Mouse (Mus musculus) hindbrain, embryonic 14.5 days (tissue): ENCODE data around the gene Rassf8. TPM values are rescaled to one million over a fixed set of nuclear protein-coding genes. Genes with fewer than 3 reads are reported as not detected.
A peak's percentile ranks its signal among the peaks of the same experiment; 100 is the strongest.

Experiments
- ATAC-seq: fragments of 200-750 bp; cut with Nextera tagmentation; 2 replicates; pipeline ENCODE4 v1.8.0; 2017; ENCODE audit warnings: moderate number of reproducible peaks, mild to moderate bottlenecking, moderate TSS enrichment, moderate library complexity; ENCODE audit not compliant: low FRiP score
- DNase-seq: peaks from one replicate; pipeline ENCODE4 v3.0.0-alpha.2; 2015; ENCODE audit warnings: low spot score
- H3K27ac ChIP-seq: fragments of 300-500 bp; sonication (generic); 2 replicates; pipeline ENCODE4 v1.5.1; 2014; ENCODE audit warnings: mild to moderate bottlenecking, moderate library complexity
- H3K27me3 ChIP-seq: fragments of 300-500 bp; sonication (generic); 2 replicates; pipeline ENCODE4 v1.6.1; 2014; ENCODE audit warnings: mild to moderate bottlenecking, low read length, mixed read lengths; ENCODE audit not compliant: control insufficient read depth, insufficient read depth
- H3K36me3 ChIP-seq: fragments of 300-500 bp; sonication (generic); replicated peaks from 2 replicates; pipeline ENCODE4 v1.6.1; 2014; ENCODE audit not compliant: control insufficient read depth, insufficient read depth
- H3K4me1 ChIP-seq: fragments of 300-500 bp; sonication (generic); replicated peaks from 2 replicates; pipeline ENCODE4 v1.6.1; 2014; ENCODE audit warnings: antibody characterized with exemption, low read length, mixed read lengths; ENCODE audit not compliant: control insufficient read depth, insufficient read depth
- H3K4me2 ChIP-seq: fragments of 300-500 bp; sonication (generic); replicated peaks from 2 replicates; pipeline ENCODE4 v1.6.1; 2014; ENCODE audit warnings: mild to moderate bottlenecking, moderate library complexity
- H3K4me3 ChIP-seq: fragments of 300-500 bp; sonication (generic); replicated peaks from 2 replicates; pipeline ENCODE4 v1.5.1; 2014; ENCODE audit warnings: mild to moderate bottlenecking, low read length
- H3K9ac ChIP-seq: fragments of 300-500 bp; sonication (generic); 2 replicates; pipeline ENCODE4 v1.6.1; 2014
- H3K9me3 ChIP-seq: fragments of 300-500 bp; sonication (generic); 2 replicates; pipeline ENCODE4 v1.6.1; 2016; ENCODE audit warnings: low read length; ENCODE audit not compliant: control insufficient read depth
- WGBS: fragments of 180-500 bp; shearing (Covaris S2); extraction: QIAGEN DNeasy Blood & Tissue Kit; methylation state at CpG from one replicate; pipeline ENCODE4 v1.1.7; 2014; 5-methylcytosine and 5-hydroxymethylcytosine counted together
- polyA plus RNA-seq: library from polyadenylated mRNA; unstranded; fragments of >200 nt; fragmentation: Nextera tagmentation; extraction: Ambion mirVana; gene quantifications from 2 replicates; pipeline ENCODE4 v1.2.1, GENCODE M21; 2014

The Rassf8 gene
- polyA plus RNA-seq, 1 experiment from 2014 or later = 5.0 TPM

DNA sequence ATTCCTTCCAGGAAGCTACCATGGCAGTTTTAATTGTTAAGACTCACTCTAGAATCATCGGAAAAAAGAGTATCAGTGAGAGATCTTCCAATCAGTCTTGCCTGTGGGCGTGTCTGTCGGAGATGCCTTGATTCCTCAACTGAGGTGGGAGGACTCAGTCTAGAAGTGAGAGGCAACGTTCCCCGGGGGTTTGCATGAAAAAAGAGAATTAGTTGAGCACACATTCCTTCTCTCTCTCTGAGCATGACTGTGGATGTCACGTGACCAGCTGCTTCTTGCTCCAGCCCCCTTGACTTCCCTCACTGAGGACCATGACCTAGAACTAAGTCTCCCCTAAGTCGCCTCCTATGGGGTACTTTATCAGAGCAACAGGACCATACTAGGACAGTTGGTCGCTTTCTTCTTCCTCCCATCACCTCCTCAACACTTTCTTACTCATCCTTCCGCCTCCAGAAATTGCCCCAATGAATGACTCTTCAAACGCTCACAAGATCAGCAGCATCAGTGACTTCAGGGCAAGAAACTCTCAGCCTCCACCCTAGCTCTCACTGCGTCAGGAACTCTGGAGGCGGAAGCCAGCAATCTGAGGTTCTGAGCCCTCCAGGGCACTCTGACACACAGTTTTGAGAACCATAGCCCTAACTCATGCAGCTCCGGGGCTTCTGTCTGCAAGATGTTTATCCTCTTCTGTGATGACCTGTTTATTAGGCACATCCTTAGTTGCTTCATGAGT, 23.3 kb upstream of the Rassf8 start:
- Histone ChIP-seq H3K9me3 (no peaks in the 10 kb centered on the region), H3K36me3 (no peaks in the 10 kb centered on the region), H3K4me2 (no peak overlapping the region), H3K27ac (no peak overlapping the region), H3K27me3 (no peaks in the 10 kb centered on the region), H3K4me3 (no peak overlapping the region), H3K9ac (no peak overlapping the region), H3K4me1 (no peaks in the 10 kb centered on the region)
- no peak for ATAC-seq
- DNase-seq = no peak
- WGBS = 83% methylated on average over 13 of the region's 13 CpGs

DNA sequence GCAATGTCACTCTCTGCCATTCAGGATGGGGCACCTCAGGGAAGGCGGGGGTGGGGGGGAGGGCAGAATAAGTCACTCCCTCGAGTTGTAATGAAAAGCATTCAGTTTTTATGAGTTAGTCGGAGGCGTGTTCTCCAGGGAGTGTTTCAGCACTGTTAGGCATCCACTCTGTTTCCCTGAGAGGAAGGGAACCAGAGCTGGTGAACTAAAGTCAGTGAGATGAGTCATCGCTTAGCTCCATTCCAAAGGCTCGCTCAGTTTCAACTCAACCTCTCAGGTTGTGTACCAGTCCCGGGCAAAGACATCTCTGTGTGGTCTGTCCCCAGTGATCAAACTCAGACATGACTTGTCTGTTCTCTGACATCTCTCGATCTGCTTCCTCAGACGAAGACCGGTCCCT, 20.7 kb upstream of the Rassf8 start:
- no peaks in the 10 kb centered on the region for H3K9me3 ChIP-seq
- no peak overlapping the region for H3K9ac ChIP-seq
- WGBS = 81% methylated on average over 10 of the region's 10 CpGs
- H3K4me2 ChIP-seq = no peak overlapping the region
- H3K4me1 ChIP-seq = no peaks in the 10 kb centered on the region
- no peak overlapping the region for H3K27ac ChIP-seq
- H3K4me3 ChIP-seq = no peak overlapping the region
- ATAC-seq (no peak), DNase-seq (no peak)
- no peaks in the 10 kb centered on the region for H3K36me3 ChIP-seq
- no peaks in the 10 kb centered on the region for H3K27me3 ChIP-seq

DNA sequence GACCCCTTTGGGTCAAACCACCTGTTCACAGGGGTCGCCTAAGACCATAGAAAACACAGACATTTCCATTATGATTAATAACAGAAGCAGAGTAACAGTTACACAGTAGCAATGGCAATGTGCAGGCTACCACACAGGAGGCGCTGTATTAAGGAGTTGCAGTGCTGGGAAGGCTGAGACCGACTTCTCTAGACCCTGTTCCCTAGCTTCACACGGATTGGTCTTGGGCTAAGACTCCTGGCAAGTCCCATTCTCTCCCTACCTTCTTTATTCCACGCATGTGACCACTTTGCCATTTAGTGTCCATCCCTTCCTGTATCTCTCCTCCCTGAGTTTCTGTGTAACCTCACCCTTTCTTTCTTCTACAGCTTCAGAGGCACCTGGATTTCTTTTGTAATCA, 19.6 kb upstream of the Rassf8 start:
- H3K27ac ChIP-seq = no peak overlapping the region
- ATAC-seq (no peak), DNase-seq (no peak)
- H3K9me3 ChIP-seq = no peaks in the 10 kb centered on the region
- H3K4me1 ChIP-seq = no peaks in the 10 kb centered on the region
- H3K4me2 ChIP-seq = no peak overlapping the region
- no peak overlapping the region for H3K4me3 ChIP-seq
- no peaks in the 10 kb centered on the region for H3K27me3 ChIP-seq
- no peak overlapping the region for H3K9ac ChIP-seq
- 59% methylated on average over 5 of the region's 5 CpGs for WGBS
- no peaks in the 10 kb centered on the region for H3K36me3 ChIP-seq

DNA sequence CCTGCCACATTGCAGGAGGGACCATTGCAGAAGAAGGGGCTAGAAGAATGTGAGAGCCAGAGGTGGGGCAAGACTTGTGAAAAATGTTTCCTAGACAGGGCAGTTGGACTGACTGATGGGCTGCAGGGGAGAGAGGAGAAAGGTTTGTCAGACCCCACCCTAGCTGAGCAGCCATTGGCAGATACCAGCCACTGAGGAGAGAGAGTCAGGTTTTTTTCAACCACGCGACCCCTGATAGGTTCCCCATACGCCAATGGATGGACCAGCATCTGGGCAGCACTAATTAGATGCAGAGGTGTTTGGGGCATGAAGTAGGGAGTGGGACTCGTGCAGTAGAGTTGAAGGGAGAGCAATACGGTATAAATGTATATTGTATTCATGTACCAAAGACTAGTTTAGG, 13.7 kb upstream of the Rassf8 start:
- DNase-seq (no peak), ATAC-seq (no peak)
- H3K36me3 ChIP-seq = no peaks in the 10 kb centered on the region
- H3K9ac ChIP-seq = no peak overlapping the region
- H3K4me1 ChIP-seq = 0 out of 2 replicates have a peak, but pooled peaks cover 8% of the 10 kb centered on the region
- no peak overlapping the region for H3K4me3 ChIP-seq
- H3K27ac ChIP-seq = no peak overlapping the region
- no peak overlapping the region for H3K4me2 ChIP-seq
- no peaks in the 10 kb centered on the region for H3K9me3 ChIP-seq
- H3K27me3 ChIP-seq = no peaks in the 10 kb centered on the region
- 73% methylated on average over 5 of the region's 5 CpGs for WGBS

DNA sequence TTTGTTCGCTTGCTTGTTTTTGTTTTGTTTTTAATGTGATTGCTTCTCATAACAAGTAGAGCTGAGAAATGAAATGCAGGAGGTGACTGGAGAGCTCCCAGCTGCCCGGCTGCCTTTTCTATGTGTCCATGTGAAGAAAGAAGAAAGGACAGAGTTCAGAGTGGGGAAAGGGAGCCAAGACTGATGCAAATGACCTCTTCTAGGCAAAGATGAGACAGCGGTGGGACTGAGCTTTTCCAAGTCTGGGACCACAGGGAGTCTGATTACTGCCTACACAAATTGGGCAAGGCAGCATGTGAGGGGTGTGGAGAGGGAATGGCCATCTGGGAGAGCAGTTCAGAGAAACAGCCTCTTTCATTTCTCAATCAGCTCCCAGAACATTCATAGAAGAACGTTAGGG, 13.3 kb upstream of the Rassf8 start:
- no peaks in the 10 kb centered on the region for H3K9me3 ChIP-seq
- no peaks in the 10 kb centered on the region for H3K27me3 ChIP-seq
- 0 out of 2 replicates have a peak, but pooled peaks cover 8% of the 10 kb centered on the region for H3K4me1 ChIP-seq
- no peaks in the 10 kb centered on the region for H3K36me3 ChIP-seq
- no peak for DNase-seq
- ATAC-seq = no peak
- no peak overlapping the region for H3K4me2 ChIP-seq
- H3K27ac ChIP-seq = no peak overlapping the region
- WGBS = 80% methylated on average over 4 of the region's 4 CpGs
- no peak overlapping the region for H3K9ac ChIP-seq
- H3K4me3 ChIP-seq = no peak overlapping the region

DNA sequence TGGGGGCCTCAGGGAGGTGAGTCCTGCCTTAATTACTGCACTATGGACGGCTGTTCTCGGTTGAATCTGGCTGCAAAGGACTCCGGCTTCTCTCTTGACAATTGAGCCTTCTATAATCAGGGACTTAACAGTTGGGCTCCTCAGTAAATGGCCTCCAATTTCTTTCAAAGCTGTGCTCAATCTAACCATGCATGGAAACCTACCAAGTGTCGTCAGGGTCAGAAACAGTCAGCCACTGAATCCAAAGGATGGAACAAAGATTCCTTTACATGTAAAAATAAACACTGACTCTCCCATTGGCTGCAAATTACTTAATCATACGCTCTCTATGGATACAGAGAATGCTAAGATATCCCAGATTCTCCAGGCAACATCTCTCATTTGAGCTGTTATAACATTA, 12.6 kb upstream of the Rassf8 start:
- Histone ChIP-seq H3K36me3 (no peaks in the 10 kb centered on the region), H3K4me2 (no peak overlapping the region), H3K4me1 (0 out of 2 replicates have a peak, but pooled peaks cover 8% of the 10 kb centered on the region), H3K9me3 (no peaks in the 10 kb centered on the region), H3K4me3 (no peak overlapping the region), H3K9ac (no peak overlapping the region), H3K27me3 (no peaks in the 10 kb centered on the region), H3K27ac (no peak overlapping the region)
- WGBS = 45% methylated on average over 5 of the region's 5 CpGs
- no peak for DNase-seq
- ATAC-seq = no peak

DNA sequence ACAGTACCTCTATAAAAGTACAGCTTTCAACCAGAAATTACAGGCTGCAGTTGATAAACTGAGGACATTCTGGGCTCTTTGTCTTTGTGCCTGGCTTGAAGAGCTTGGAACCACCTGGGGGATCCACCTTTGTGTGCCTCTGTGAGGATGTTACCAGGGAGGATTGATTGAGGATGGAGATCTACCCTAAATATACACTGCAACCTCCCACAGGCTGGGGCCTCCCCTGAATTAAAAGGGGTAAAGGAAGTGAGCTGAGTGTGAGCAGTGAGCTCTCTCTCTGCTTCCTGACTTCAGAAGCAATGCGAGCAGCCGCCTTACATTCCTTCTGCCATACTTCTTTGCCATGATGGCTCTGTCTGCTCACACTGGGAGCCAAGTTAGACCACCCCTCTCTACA, 10.4 kb upstream of the Rassf8 start:
- H3K4me1 ChIP-seq = 0 out of 2 replicates have a peak, but pooled peaks cover 8% of the 10 kb centered on the region
- H3K9ac ChIP-seq = no peak overlapping the region
- no peaks in the 10 kb centered on the region for H3K9me3 ChIP-seq
- no peak overlapping the region for H3K4me3 ChIP-seq
- H3K27ac ChIP-seq = no peak overlapping the region
- H3K36me3 ChIP-seq = no peaks in the 10 kb centered on the region
- WGBS = 85% methylated on average over 2 of the region's 2 CpGs
- H3K27me3 ChIP-seq = no peaks in the 10 kb centered on the region
- no peak for ATAC-seq
- no peak overlapping the region for H3K4me2 ChIP-seq
- DNase-seq = no peak

DNA sequence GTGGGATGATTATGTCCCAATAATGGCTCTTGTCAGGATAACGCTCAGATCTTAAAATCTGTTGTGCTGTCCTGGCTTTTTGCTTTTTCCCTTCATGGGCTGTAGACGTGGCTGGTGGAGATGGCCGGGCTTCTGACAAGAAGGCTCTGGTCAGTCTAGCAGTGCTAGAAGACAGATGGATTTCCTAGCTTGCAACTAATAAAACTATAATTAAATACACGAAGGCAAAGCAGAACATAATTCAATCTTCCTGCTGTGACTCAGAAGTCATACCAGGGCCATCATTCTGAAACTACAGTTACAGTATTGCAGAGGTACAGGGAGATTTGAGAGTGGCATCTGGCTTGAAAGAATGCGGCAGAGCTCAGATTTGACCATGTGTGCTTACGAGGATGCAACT, 7.3 kb upstream of the Rassf8 start:
- Histone ChIP-seq H3K9ac (no peak overlapping the region), H3K27ac (no peak overlapping the region), H3K4me1 (no peaks in the 10 kb centered on the region), H3K4me2 (no peak overlapping the region), H3K27me3 (no peaks in the 10 kb centered on the region), H3K9me3 (no peaks in the 10 kb centered on the region), H3K36me3 (no peaks in the 10 kb centered on the region), H3K4me3 (no peak overlapping the region)
- ATAC-seq = no peak
- WGBS = 81% methylated on average over 6 of the region's 6 CpGs
- DNase-seq = no peak

DNA sequence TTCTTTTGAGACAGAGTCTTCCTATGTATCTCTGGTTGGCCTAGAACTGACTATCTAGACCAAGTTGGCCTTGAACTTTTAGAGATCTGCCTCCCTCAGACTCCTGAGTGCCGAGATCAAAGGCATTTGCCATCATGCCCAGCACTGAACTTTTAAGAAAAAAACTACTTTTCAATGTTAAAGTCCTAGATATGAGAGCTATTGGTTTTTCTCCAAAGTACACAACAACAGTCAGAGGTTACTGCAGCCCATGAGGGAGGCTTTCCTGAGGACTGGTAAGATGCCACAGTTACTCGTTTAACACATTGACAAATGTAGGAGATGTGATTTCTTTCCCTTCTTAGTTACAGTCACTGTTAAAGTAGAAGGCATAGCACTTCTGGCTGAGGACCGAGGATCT, 6.5 kb upstream of the Rassf8 start:
- H3K4me2 ChIP-seq = no peak overlapping the region
- DNase-seq = no peak

DNA sequence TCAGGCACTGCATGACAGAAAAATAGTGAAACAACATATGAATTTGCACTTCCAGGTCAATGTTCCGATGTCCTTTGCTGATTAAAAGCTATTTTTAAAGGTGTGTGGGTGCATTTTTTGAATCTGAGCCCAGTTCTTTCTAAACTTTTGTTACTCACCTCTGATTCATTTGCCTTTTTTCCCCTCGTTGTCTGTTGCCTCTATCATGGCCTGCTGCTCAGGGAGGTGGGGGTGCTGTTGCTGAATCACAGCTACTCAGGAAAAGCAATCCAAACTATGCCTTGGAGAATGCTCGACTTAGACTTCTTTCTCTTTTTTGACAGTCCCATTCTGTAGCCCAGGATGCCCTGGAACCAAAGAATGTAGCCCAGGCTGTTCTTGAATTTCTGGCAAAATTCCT, 1.3 kb upstream of the Rassf8 start:
- no peaks in the 10 kb centered on the region for H3K36me3 ChIP-seq
- no peak overlapping the region for H3K9ac ChIP-seq
- DNase-seq (no peak), ATAC-seq (no peak)
- WGBS = 41% methylated on average over 3 of the region's 3 CpGs
- H3K9me3 ChIP-seq = no peaks in the 10 kb centered on the region
- H3K4me1 ChIP-seq = peaks cover 9% of the 10 kb centered on the region
- no peak overlapping the region for H3K4me2 ChIP-seq
- H3K4me3 ChIP-seq = 0 out of 2 replicates have a peak overlapping the region, but pooled peaks have one; percentile 52
- no peaks in the 10 kb centered on the region for H3K27me3 ChIP-seq
- H3K27ac ChIP-seq = no peak overlapping the region

More for the DNA sequence above, 6.5 kb upstream of the Rassf8 start:
- H3K4me3 ChIP-seq = no peak overlapping the region
- no peak for ATAC-seq
- H3K9me3 ChIP-seq = no peaks in the 10 kb centered on the region
- WGBS = 88% methylated on average over 3 of the region's 3 CpGs
- H3K36me3 ChIP-seq = no peaks in the 10 kb centered on the region
- no peaks in the 10 kb centered on the region for H3K4me1 ChIP-seq
- H3K27me3 ChIP-seq = no peaks in the 10 kb centered on the region
- no peak overlapping the region for H3K27ac ChIP-seq
- no peak overlapping the region for H3K9ac ChIP-seq
